Mouse (Mus musculus) liver, embryonic 14.5 days (tissue): Measurements from ENCODE around the gene Cchcr1.

Experiments
- CTCF ChIP-seq: IDR thresholded peaks from 2 replicates; pipeline ENCODE4 v1.5.1; 2016; ENCODE audit warnings: antibody characterized with exemption, low read depth, control low read depth
- EP300 ChIP-seq: IDR thresholded peaks from 2 replicates; pipeline ENCODE4 v1.6.1; 2016; ENCODE audit warnings: antibody characterized with exemption, low read depth

DNA sequence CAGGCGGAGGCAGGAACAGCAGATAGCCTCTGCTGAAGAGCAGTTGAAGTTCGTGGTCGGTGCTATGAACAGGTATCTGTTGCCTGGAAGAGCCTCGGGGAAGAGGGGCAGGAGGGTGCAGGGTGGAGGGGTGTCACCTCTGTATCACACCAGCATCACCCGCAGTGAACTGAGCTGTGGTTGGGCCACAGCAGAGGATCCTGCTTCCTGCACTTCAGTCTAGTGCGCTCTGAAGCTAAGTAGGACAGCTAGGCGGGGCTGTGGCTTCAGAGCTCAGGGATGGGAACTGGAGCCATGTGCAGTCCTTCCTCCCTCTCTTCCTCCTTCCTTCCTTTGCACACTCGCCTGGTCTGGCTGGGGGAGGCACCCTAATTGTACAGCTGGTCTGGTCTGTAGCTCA lies 9.7 kb downstream of the Cchcr1 start:
- TF ChIP-seq EP300 (no peak), CTCF (no peak)
